Mouse (Mus musculus): Measurements from ENCODE around the gene Rnd2. TPM values are rescaled to one million over a fixed set of nuclear protein-coding genes. Genes with fewer than 3 reads are reported as not detected.

The Rnd2 gene
- polyA plus RNA-seq, 1 experiment from 2014 or later, result 10.3 TPM

DNA sequence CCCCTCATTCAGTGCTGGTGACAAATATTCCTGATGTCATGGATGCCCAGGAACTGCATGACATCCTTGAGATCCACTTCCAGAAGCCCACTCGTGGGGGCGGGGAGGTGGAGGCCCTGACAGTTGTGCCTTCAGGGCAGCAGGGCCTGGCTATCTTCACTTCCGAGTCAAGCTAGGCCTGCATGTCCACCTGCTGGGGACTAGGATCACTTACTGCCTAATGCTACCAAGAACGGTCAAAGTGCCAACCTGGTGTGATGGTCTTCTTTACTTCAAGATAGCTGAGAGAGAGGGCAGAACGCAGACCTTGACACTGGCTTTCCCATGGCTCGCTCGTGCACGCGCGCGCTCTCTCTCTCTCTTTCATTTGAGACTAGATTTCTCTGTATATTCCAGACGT lies 6.6 kb upstream of the Rnd2 start:
- ATAC-seq (replicated peaks; ENCODE audit: low FRiP score, low read depth) (no peak), DNase-seq (ENCODE audit: low spot score) (no peak)
- peaks cover 7% of the 10 kb centered on the region; the same call in 1 of the 2 replicates for H3K4me1 ChIP-seq (replicated peaks; ENCODE audit: insufficient read depth, low read length)
- no peak overlapping the region for H3K9ac ChIP-seq (ENCODE audit: low read depth, low read length)
- 87% methylated on average over 12 of the region's 12 CpGs for WGBS
- H3K9me3 ChIP-seq (replicated peaks; ENCODE audit: low read length), result no peaks in the 10 kb centered on the region
- H3K27me3 ChIP-seq (ENCODE audit: insufficient read depth, low read length), result no peaks in the 10 kb centered on the region
- H3K36me3 ChIP-seq (ENCODE audit: insufficient read depth, low read length), result peaks cover 25% of the 10 kb centered on the region
- TF ChIP-seq CTCF (IDR thresholded peaks at IDR 0.05; ENCODE audit: low read depth), result no peak
- H3K27ac ChIP-seq, result no peak overlapping the region
- H3K4me2 ChIP-seq (ENCODE audit: low read length), result no peak overlapping the region
- no peak overlapping the region for H3K4me3 ChIP-seq (replicated peaks; ENCODE audit: low read depth, low read length)

DNA sequence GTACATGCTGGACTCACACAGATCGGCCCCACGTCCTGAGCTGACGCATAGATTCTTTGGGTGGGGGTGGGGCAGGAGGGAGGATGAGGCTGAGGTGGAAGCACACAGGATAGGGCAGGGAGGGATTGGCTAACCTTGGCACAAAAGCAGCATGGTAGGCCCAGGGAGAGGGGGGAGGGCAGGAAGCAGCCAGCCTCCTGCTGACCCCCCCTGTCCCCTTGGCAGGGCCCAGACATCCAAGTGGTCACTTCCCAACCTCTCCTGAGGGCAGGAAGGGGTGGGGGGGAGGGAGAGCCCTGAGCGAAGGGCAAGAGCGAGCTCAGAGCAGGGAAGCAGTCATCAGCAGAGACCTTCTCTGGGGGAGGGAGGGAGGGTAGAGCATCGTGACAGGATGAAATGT lies 5.1 kb upstream of the Rnd2 start:
- 23% methylated on average over 4 of the region's 6 CpGs for WGBS
- 0 out of 2 replicates have a peak overlapping the region, but pooled peaks have one; percentile 35 for H3K9ac ChIP-seq (ENCODE audit: low read depth, low read length)
- H3K4me1 ChIP-seq (replicated peaks; ENCODE audit: insufficient read depth, low read length), result peaks cover 19% of the 10 kb centered on the region
- no peaks in the 10 kb centered on the region for H3K9me3 ChIP-seq (replicated peaks; ENCODE audit: low read length)
- peaks cover 25% of the 10 kb centered on the region for H3K36me3 ChIP-seq (ENCODE audit: insufficient read depth, low read length)
- H3K27ac ChIP-seq, result no peak overlapping the region
- no peak overlapping the region for H3K4me3 ChIP-seq (replicated peaks; ENCODE audit: low read depth, low read length)
- no peak overlapping the region for H3K4me2 ChIP-seq (ENCODE audit: low read length)
- DNase-seq (ENCODE audit: low spot score) (no peak), ATAC-seq (replicated peaks; ENCODE audit: low FRiP score, low read depth) (peak; percentile 51)
- H3K27me3 ChIP-seq (ENCODE audit: insufficient read depth, low read length), result no peaks in the 10 kb centered on the region
- no peak for TF ChIP-seq CTCF (IDR thresholded peaks at IDR 0.05; ENCODE audit: low read depth)

DNA sequence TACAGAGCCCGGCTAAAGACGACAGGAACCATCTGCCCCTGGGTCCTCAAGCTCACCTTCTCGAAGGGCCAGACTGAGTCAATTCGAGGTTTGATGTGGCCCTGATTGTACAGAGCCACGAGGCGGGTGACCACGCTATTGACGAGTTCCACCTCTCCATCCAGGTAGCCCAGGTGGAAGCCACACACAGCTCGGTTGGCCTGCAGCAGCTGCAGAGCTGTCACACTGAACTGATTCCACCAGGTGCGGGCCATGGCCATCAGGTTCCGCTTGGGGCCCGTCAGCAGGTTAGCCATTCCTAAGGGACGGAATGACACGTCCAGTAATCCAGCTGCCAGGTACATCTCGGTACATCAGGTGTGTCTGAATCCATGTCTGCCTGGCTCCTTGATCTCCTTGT lies 4.5 kb upstream of the Rnd2 start:
- Histone ChIP-seq H3K4me2 (ENCODE audit: low read length) (no peak overlapping the region), H3K4me1 (replicated peaks; ENCODE audit: insufficient read depth, low read length) (peaks cover 19% of the 10 kb centered on the region), H3K9me3 (replicated peaks; ENCODE audit: low read length) (no peaks in the 10 kb centered on the region), H3K4me3 (replicated peaks; ENCODE audit: low read depth, low read length) (no peak overlapping the region), H3K27ac (no peak overlapping the region), H3K27me3 (ENCODE audit: insufficient read depth, low read length) (no peaks in the 10 kb centered on the region), H3K36me3 (ENCODE audit: insufficient read depth, low read length) (peaks cover 25% of the 10 kb centered on the region), H3K9ac (ENCODE audit: low read depth, low read length) (no peak overlapping the region)
- ATAC-seq (replicated peaks; ENCODE audit: low FRiP score, low read depth) (no peak), DNase-seq (ENCODE audit: low spot score) (no peak)
- 83% methylated on average over 15 of the region's 15 CpGs for WGBS
- no peak for TF ChIP-seq CTCF (IDR thresholded peaks at IDR 0.05; ENCODE audit: low read depth)

DNA sequence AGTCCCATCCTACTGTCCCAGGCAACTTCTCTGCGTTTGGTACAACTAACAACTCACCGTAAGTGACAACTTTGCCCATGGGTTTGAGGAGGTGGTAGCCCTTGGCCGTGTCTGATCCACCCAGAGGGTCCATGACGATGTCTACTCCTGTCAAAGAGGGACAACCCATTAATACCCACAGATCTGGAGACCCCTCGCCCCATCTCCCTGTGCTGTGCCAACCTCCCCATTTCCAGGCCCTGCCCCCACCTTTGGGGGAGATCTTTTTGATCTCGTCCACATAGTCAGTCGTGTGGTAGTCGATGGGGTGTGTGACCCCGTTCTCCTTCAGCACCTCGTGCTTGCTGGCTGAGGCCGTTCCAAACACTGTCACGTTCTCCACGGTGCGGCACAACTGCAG lies 2.7 kb upstream of the Rnd2 start:
- WGBS, result 72% methylated on average over 14 of the region's 14 CpGs
- Histone ChIP-seq H3K27me3 (ENCODE audit: insufficient read depth, low read length) (no peaks in the 10 kb centered on the region), H3K27ac (no peak overlapping the region), H3K9ac (ENCODE audit: low read depth, low read length) (no peak overlapping the region), H3K4me3 (replicated peaks; ENCODE audit: low read depth, low read length) (no peak overlapping the region), H3K4me1 (replicated peaks; ENCODE audit: insufficient read depth, low read length) (peaks cover 24% of the 10 kb centered on the region), H3K9me3 (replicated peaks; ENCODE audit: low read length) (no peaks in the 10 kb centered on the region), H3K4me2 (ENCODE audit: low read length) (no peak overlapping the region), H3K36me3 (ENCODE audit: insufficient read depth, low read length) (peaks cover 23% of the 10 kb centered on the region)
- no peak for ATAC-seq (replicated peaks; ENCODE audit: low FRiP score, low read depth)
- no peak for DNase-seq (ENCODE audit: low spot score)
- no peak for TF ChIP-seq CTCF (IDR thresholded peaks at IDR 0.05; ENCODE audit: low read depth)

DNA sequence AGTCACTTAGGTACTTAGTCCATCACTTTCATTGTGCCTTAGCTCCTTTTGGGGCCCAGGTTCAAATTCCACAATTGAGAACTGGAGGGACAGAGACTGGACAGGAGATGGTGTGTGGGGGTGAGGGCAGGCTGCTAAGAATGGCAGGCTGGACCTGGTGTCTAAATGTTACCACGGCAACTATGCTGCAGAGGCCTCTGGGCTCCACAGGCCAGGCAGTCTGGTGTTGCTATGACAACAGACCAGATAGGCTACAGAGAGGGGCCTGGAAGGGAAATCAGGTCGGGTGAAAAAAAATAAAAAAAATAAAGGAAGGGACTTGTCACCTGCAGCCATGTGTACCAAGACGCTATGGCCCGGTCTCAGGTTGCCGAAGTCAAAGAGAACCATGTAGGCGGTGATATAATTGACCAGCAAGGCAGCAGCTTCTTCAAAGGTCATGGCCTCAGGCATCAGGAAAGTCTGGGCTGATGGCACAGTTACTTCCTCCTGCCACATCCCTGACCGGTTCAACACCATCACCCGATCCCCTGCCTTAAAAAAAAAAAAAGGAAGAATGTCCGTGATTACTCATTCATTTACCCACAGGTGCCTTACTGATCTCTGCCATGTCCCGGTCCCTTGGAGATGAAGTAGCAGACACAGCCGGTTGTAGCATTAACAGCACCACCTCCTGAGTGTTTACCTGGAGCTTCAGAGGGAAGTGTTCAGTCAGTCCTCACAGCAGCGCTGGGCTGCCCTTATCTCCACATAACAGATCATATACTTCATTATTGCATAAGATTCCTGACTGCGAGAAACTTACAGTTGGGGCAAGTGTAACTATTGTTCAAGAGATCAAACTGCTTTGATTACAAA lies 2.0 kb upstream of the Rnd2 start:
- H3K4me2 ChIP-seq (ENCODE audit: low read length), result no peak overlapping the region
- peaks cover 18% of the 10 kb centered on the region for H3K36me3 ChIP-seq (ENCODE audit: insufficient read depth, low read length)
- H3K4me3 ChIP-seq (replicated peaks; ENCODE audit: low read depth, low read length), result no peak overlapping the region
- H3K9ac ChIP-seq (ENCODE audit: low read depth, low read length), result no peak overlapping the region
- DNase-seq (ENCODE audit: low spot score) (no peak), ATAC-seq (replicated peaks; ENCODE audit: low FRiP score, low read depth) (no peak)
- no peaks in the 10 kb centered on the region for H3K27me3 ChIP-seq (ENCODE audit: insufficient read depth, low read length)
- H3K4me1 ChIP-seq (replicated peaks; ENCODE audit: insufficient read depth, low read length), result peaks cover 24% of the 10 kb centered on the region
- H3K27ac ChIP-seq, result no peak overlapping the region
- WGBS, result 27% methylated on average over 13 of the region's 13 CpGs
- no peak for TF ChIP-seq CTCF (IDR thresholded peaks at IDR 0.05; ENCODE audit: low read depth)
- no peaks in the 10 kb centered on the region for H3K9me3 ChIP-seq (replicated peaks; ENCODE audit: low read length)

DNA sequence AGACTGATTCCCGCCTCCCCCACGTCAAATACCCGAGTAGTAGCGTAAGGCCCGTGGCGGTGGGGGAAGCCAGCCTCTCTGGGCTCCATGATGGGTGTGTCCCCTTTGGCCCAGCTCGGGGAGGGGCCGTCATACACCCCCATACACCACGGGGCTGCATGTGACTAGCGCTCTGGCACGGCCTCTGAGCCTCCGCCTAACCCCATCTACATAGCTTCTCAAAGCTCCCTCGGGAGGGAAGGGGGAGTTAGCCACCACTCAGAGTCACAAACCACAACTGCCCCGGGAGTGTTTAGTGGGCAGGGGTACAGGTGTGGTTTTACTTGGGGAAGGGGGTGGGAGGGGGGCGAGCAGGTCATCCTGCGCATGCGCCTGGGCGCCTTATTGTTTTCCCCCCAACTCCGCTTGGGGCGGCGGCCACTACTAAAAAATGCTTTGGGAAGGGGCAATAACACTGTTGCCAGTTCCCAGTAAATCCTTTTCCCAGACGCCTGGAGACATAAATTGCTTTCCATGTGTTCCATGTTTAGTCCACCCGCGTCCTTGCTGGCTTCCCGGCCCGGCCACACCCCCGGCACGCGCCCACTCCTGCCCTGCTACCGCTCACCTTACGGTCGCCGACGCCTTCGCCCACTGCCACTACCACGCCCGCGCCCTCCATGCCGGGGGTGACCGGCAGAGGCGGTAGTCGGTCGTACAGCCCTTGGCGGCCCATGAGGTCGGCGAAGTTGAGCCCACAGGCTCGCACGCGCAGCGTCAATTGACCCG lies 486 bp downstream of the Rnd2 start:
- H3K36me3 ChIP-seq (ENCODE audit: insufficient read depth, low read length), result peaks cover 8% of the 10 kb centered on the region
- peak; percentile 60 for ATAC-seq (replicated peaks; ENCODE audit: low FRiP score, low read depth)
- H3K9ac ChIP-seq (ENCODE audit: low read depth, low read length), result peak overlapping the region; percentile 78
- under 1% methylated on average over 51 of the region's 51 CpGs for WGBS
- DNase-seq (ENCODE audit: low spot score), result peak; percentile 61
- TF ChIP-seq CTCF (IDR thresholded peaks at IDR 0.05; ENCODE audit: low read depth), result peak; percentile 42; the same call in 1 of the 2 replicates
- H3K9me3 ChIP-seq (replicated peaks; ENCODE audit: low read length), result no peaks in the 10 kb centered on the region
- H3K27me3 ChIP-seq (ENCODE audit: insufficient read depth, low read length), result no peaks in the 10 kb centered on the region
- H3K4me2 ChIP-seq (ENCODE audit: low read length), result peak overlapping the region; percentile 97
- H3K4me1 ChIP-seq (replicated peaks; ENCODE audit: insufficient read depth, low read length), result peaks cover 24% of the 10 kb centered on the region
- H3K4me3 ChIP-seq (replicated peaks; ENCODE audit: low read depth, low read length), result peak overlapping the region; percentile 83
- peak overlapping the region; percentile 88 for H3K27ac ChIP-seq

Data from kidney, postnatal 0 days (tissue).